Mouse (Mus musculus): ENCODE results near the gene Selenbp2. TPM values are rescaled to one million over a fixed set of nuclear protein-coding genes. Genes with fewer than 3 reads are reported as not detected.
"Not testable (repeated sequence)": the region's sequence is repeated elsewhere in the genome, so short reads cannot be mapped to it uniquely, and the experiment has no call there.

Selenbp2 gene
- polyA plus RNA-seq, 1 experiment = not detected

- H3ac ChIP-seq (ENCODE audit: control insufficient read depth, insufficient read length, low read depth); H3K27me3 ChIP-seq (ENCODE audit: control insufficient read depth, insufficient read depth, insufficient read length); H3K4me3 ChIP-seq (ENCODE audit: insufficient read depth, poor library complexity, severe bottlenecking); H3K36me3 ChIP-seq (ENCODE audit: control insufficient read depth, insufficient read depth); H3K79me3 ChIP-seq (ENCODE audit: low read depth); H3K79me2 ChIP-seq (ENCODE audit: control insufficient read depth, insufficient read depth): not testable (repeated sequence)
These were observed 4.2 kb upstream of the Selenbp2 start for GRCm38 (mm10) chr3:94689195-94689594.

GRCm38 (mm10) chr3:94690162-94690561 lies 3.2 kb upstream of the Selenbp2 start:
- not testable (repeated sequence) for H3K4me3 ChIP-seq (ENCODE audit: insufficient read depth, poor library complexity, severe bottlenecking); H3K79me3 ChIP-seq (ENCODE audit: low read depth); H3K27me3 ChIP-seq (ENCODE audit: control insufficient read depth, insufficient read depth, insufficient read length); H3K36me3 ChIP-seq (ENCODE audit: control insufficient read depth, insufficient read depth); H3ac ChIP-seq (ENCODE audit: control insufficient read depth, insufficient read length, low read depth); H3K79me2 ChIP-seq (ENCODE audit: control insufficient read depth, insufficient read depth)

- H3K27me3 ChIP-seq (ENCODE audit: control insufficient read depth, insufficient read depth, insufficient read length) = no peaks in the 10 kb centered on the region
- no peaks in the 10 kb centered on the region for H3K79me2 ChIP-seq (ENCODE audit: control insufficient read depth, insufficient read depth)
- TF ChIP-seq CTCF (IDR thresholded peaks at IDR 0.05; ENCODE audit: control insufficient read depth, insufficient read depth, insufficient read length) (no peak), FOSL1 (IDR thresholded peaks at IDR 0.05; ENCODE audit: insufficient read depth, low read length, poor library complexity, severe bottlenecking) (no peak), CEBPB (IDR thresholded peaks at IDR 0.05; ENCODE audit: low read depth) (no peak), USF1 (IDR thresholded peaks at IDR 0.05; ENCODE audit: low read depth) (no peak), MYOD1 (IDR thresholded peaks at IDR 0.05; ENCODE audit: control insufficient read depth, insufficient read length, low read depth) (no peak), MYOG (IDR thresholded peaks at IDR 0.05; ENCODE audit: control insufficient read depth, extremely low read depth, insufficient read length) (no peak), MAX (IDR thresholded peaks at IDR 0.05) (no peak)
- no peaks in the 10 kb centered on the region for H3K36me3 ChIP-seq (ENCODE audit: control insufficient read depth, insufficient read depth)
- no peak overlapping the region for H3ac ChIP-seq (ENCODE audit: control insufficient read depth, insufficient read length, low read depth)
- no peak overlapping the region for H3K4me3 ChIP-seq (ENCODE audit: insufficient read depth, poor library complexity, severe bottlenecking)
- no peaks in the 10 kb centered on the region for H3K79me3 ChIP-seq (ENCODE audit: low read depth)
These were observed 2.6 kb upstream of the Selenbp2 start for GRCm38 (mm10) chr3:94690616-94691247.

GRCm38 (mm10) chr3:94691694-94692093 lies 1.7 kb upstream of the Selenbp2 start:
- H3K79me3 ChIP-seq (ENCODE audit: low read depth); H3K79me2 ChIP-seq (ENCODE audit: control insufficient read depth, insufficient read depth); H3K4me3 ChIP-seq (ENCODE audit: insufficient read depth, poor library complexity, severe bottlenecking); H3ac ChIP-seq (ENCODE audit: control insufficient read depth, insufficient read length, low read depth); H3K27me3 ChIP-seq (ENCODE audit: control insufficient read depth, insufficient read depth, insufficient read length); H3K36me3 ChIP-seq (ENCODE audit: control insufficient read depth, insufficient read depth): not testable (repeated sequence)

- not testable (repeated sequence) for H3K27me3 ChIP-seq (ENCODE audit: control insufficient read depth, insufficient read depth, insufficient read length); H3K79me2 ChIP-seq (ENCODE audit: control insufficient read depth, insufficient read depth); H3K79me3 ChIP-seq (ENCODE audit: low read depth); H3K36me3 ChIP-seq (ENCODE audit: control insufficient read depth, insufficient read depth); H3K4me3 ChIP-seq (ENCODE audit: insufficient read depth, poor library complexity, severe bottlenecking); H3ac ChIP-seq (ENCODE audit: control insufficient read depth, insufficient read length, low read depth)
These were observed 518 bp downstream of the Selenbp2 start for GRCm38 (mm10) chr3:94693874-94694273.

- H3ac ChIP-seq (ENCODE audit: control insufficient read depth, insufficient read length, low read depth) = not testable (repeated sequence)
These were observed 2.2 kb downstream of the Selenbp2 start for GRCm38 (mm10) chr3:94695591-94695990.

GRCm38 (mm10) chr3:94696257-94696656 lies 2.9 kb downstream of the Selenbp2 start:
- not testable (repeated sequence) for H3K27me3 ChIP-seq (ENCODE audit: control insufficient read depth, insufficient read depth, insufficient read length)

More at GRCm38 (mm10) chr3:94695591-94695990, 2.2 kb downstream of the Selenbp2 start:
- H3K79me2 ChIP-seq (ENCODE audit: control insufficient read depth, insufficient read depth); H3K79me3 ChIP-seq (ENCODE audit: low read depth); H3K27me3 ChIP-seq (ENCODE audit: control insufficient read depth, insufficient read depth, insufficient read length); H3K36me3 ChIP-seq (ENCODE audit: control insufficient read depth, insufficient read depth); H3K4me3 ChIP-seq (ENCODE audit: insufficient read depth, poor library complexity, severe bottlenecking): not testable (repeated sequence)

GRCm38 (mm10) chr3:94702163-94702810 lies 8.9 kb downstream of the Selenbp2 start:
- H3K79me3 ChIP-seq (ENCODE audit: low read depth); H3K79me2 ChIP-seq (ENCODE audit: control insufficient read depth, insufficient read depth); H3K27me3 ChIP-seq (ENCODE audit: control insufficient read depth, insufficient read depth, insufficient read length); H3K4me3 ChIP-seq (ENCODE audit: insufficient read depth, poor library complexity, severe bottlenecking); H3ac ChIP-seq (ENCODE audit: control insufficient read depth, insufficient read length, low read depth); H3K36me3 ChIP-seq (ENCODE audit: control insufficient read depth, insufficient read depth): not testable (repeated sequence)

More at GRCm38 (mm10) chr3:94696257-94696656, 2.9 kb downstream of the Selenbp2 start:
- not testable (repeated sequence) for H3ac ChIP-seq (ENCODE audit: control insufficient read depth, insufficient read length, low read depth); H3K79me3 ChIP-seq (ENCODE audit: low read depth); H3K36me3 ChIP-seq (ENCODE audit: control insufficient read depth, insufficient read depth); H3K79me2 ChIP-seq (ENCODE audit: control insufficient read depth, insufficient read depth); H3K4me3 ChIP-seq (ENCODE audit: insufficient read depth, poor library complexity, severe bottlenecking)
